Mouse (Mus musculus) megakaryocyte progenitor cell, adult 5-6 weeks (primary cell): ENCODE results near the gene Spag17. TPM values are rescaled to one million over a fixed set of nuclear protein-coding genes. Genes with fewer than 3 reads are reported as not detected.
A peak's percentile ranks its signal among the peaks of the same experiment; 100 is the strongest.
"Not testable (repeated sequence)": the region's sequence is repeated elsewhere in the genome, so short reads cannot be mapped to it uniquely, and the experiment has no call there.

Source experiments
- ATAC-seq: replicated peaks from 2 replicates; pipeline ENCODE4 v1.8.0; 2016; ENCODE audit warnings: mild to moderate bottlenecking, moderate TSS enrichment, inconsistent platforms; ENCODE audit not compliant: poor library complexity
- total RNA-seq, 2 experiments: library from RNA; stranded (forward) in 1 of 2; stranded (reverse) in 1 of 2; fragments of 157-497, 149-512 nt in 1 of 2; fragments of 200-1000 nt in 1 of 2; gene quantifications; 2 replicates each; pipeline versions ENCODE4 v1.2.3 to v1.2.4; 2015 to 2017

The Spag17 gene
- total RNA-seq (2015) (not detected in 2 replicates), total RNA-seq (2017) (not detected in 2 replicates)

DNA sequence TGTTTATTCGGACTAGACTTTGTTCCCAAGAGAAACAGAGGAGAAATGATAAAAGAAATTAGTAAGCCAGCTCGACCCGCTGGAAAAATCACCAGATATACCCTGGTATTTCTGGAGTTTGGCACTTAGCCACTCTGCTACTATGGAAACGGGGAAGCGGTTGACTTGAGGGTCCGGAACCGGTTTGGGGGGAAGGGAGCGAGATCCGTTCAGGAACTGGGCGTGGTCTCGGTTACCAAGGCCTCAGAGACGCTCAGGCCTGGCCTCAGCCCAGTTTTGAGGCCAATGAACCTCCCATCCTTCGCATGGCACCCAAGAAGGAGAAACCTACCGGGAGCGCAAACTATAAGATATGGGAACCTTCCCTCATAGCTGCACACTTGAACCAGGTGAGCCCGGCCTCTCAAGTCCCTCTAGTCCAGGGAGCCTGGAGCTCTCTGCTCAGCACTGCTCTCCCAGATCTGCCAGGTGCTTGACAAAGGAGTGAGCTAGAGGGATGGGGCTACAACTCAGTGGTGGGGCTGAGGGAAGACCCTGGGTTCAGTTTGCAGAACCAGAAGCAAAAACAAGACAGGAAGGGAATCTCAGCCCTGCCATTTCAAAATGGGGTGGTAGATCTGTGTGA, at the start of gene Spag17:
Spag17 (plus strand) TSS at position 220 of the 625 bp plus-strand sequence.
- peak; percentile 93 for ATAC-seq

DNA sequence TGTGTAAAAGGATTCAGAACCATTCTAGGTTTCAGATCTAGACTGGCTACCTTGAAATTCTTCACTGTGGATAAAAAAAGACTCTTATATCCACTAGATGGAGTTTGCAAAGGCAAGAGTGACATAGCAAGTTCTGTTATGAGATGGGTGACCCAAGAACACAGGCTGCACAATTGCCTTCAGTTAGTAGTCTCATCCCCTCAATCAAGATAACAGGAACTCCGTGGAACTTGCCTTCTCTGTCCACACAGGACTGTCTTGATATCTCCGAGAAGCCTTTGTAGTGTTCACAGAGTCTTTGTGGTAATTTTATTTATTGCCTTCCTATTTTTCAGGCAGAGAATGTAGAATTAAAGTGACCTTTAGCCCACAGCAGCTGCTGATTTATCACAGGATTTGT, 42.9 kb upstream of the Spag17 start:
- 0 out of 2 replicates have a peak, but pooled peaks have one; percentile 26 for ATAC-seq

DNA sequence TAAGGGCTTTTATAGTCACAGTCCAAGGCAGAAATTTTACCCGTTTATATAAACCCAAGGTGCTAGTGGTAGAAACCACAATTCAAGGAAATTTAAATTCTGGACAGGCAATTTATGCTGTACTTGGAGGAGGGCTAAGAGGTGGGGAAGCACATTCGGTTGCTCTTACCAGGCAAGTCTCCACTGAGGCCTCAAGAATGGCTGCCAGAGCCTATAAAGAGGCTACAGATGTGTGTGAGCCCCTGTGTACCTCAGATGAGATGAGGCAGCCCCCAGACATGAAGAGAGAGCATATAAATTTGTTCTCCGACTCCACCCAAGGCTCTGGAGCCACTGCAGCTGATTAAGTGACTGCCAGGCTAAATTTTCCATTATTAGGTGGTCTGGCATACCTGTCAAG, 42.4 kb upstream of the Spag17 start:
- no peak for ATAC-seq

DNA sequence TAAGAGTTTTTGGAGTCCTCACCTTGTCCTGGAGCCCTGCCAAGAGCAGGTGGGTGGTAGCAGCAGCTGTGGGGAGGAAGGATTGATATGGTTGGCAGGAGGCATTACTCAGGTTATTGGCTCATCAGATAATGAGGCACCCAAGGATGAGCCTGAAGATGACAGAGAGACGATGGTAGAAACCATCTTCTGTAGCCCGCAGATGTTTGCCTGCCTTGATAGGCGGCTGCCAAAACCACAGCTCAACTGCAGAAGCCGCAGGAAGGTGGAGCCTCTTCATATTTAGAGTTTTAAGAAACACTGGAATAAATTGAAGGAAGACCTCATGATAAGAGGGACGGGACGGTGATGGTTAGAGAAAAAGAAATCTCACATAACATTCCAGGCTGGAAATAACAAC, 42.0 kb upstream of the Spag17 start:
- ATAC-seq, result peak; percentile 76

DNA sequence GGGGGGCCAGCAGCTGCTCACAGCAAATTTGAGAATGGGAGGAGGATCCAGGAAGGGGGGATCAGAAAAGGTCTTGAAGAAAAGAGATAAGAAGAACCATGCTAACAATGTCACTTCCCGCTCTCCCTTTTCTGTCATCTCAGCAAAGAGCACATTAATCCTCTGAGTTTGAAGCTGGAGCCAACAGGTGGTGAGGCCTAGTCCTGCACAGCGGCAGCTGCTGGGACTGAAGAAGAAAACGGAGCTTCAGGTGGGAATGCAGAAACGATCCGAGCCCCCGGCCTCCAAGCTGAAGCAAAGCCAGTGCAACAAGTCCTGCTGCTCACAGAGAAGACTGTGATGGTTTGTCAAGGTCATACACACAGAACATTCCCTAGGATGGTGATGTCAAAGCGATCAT, 34.3 kb upstream of the Spag17 start:
- no peak for ATAC-seq

DNA sequence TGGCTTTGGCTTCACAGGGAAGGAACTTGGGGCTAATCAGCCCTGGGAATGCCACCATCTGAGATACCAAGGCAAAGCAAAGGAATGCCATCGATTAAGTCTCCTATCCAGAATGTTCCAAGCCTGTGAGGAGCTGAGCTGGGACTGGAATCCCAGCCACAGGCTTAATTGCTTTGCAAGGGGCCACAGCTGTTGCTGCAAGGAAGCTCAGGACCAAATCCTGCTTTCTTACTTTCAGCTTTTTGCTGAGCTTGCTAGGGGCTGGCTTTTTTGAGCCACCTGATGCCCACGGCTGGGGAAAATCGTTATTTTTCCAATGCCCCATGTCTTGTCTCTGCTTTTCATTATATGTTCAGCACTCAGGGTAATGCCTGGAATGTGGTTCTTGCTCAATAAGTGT, 30.6 kb upstream of the Spag17 start:
- ATAC-seq, result no peak

DNA sequence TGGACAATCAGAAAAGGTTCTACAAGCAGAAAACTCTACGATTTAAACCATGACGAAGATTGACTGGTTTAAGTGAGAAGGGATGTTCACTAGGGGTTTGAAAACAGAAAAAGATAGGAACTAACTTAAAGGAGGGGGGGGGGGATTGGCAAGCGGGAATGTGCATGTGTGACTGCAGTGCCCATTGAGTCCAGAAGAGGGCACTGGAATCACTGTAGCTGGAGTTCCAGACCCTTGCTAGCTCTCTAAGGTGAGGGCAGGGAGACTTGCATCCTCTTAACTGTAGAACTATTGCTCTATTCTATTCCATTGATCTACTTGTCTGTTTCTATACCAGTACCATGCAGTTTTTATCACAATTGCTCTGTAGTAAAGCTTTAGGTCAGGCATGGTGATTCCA, 26.3 kb upstream of the Spag17 start:
- peak; percentile 71 for ATAC-seq

DNA sequence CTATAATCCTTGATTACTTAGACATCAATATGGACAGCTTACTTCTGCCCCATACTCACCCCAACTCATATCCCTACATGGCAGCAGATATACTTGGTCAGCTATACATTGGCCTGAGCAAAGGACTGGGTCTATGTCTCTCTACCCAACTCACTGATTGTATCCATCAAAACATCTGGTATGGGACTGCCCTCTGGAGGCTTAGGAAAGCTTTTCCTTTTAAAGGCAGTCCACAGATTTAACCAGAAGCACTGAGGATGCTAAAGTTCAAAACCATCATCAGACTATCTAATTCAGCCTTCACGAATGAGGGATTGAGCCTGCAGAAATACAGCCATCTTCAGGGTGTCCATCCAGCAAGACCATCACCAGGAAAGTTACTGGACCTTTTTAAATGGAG, 20.5 kb upstream of the Spag17 start:
- no peak for ATAC-seq

DNA sequence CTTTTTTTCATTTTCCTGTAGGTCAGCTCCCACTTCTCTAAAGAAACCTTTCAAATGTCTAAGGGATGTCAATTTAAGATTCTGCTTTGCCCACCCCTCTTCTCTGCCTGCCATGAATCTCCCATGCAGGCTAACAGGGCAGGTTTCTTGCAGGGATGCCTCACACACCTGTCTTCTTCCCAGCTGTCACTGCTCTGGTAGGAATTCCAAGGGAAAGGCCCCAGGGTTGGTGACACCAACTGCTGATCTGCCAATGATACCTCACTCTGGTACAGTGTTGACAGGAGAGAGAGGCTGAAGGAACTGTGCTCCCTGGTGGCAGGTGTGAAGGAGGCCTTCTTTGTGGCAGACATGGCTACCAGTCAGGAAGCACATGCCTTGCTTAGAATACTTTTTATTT, 10.1 kb upstream of the Spag17 start:
- ATAC-seq, result no peak

DNA sequence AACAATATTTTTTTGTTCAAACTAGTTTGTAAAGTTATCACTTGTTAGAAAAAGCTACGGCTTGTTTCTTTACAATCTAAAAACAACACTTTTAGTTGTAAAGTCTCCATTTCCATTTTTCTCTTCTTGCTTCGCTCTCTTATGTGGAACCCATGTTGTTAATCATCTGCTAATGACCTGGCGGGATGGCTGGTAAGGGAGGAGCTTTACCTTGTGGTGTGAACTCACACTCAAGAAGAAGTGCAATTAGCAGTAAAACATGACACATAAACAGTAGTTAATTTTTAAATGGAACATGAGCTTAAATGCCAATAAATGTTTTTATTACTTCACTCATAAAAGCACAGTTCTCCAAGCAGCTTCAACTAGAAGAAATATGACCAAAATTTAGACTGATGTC, 3.7 kb upstream of the Spag17 start:
- no peak for ATAC-seq

DNA sequence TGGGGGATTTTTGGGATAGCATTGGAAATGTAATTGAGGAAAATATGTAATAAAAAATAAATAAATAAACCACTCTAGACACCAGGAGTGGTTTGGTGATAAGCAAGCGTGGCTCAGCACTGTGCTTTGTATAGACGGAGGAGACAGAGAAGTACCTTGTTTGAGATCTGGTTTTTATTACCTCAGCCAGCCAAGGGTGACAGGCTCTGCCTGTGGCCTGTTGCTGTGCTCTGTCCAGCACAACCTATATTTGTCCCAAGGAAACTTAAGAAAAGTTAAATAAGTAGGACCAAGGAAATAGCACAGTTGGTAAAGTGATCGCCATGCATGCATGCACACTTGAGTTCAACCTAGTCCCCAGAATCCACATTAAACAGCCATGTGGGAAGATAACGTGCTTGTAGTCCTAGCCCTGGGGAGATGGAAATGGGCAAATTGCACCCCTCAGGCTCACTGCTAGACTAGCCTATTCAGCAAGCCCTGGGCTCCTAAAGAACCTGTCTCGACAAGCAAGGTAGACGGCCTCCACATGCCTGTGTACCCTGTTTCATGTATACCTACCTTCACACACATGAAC, 1.1 kb upstream of the Spag17 start:
- ATAC-seq, result no peak

DNA sequence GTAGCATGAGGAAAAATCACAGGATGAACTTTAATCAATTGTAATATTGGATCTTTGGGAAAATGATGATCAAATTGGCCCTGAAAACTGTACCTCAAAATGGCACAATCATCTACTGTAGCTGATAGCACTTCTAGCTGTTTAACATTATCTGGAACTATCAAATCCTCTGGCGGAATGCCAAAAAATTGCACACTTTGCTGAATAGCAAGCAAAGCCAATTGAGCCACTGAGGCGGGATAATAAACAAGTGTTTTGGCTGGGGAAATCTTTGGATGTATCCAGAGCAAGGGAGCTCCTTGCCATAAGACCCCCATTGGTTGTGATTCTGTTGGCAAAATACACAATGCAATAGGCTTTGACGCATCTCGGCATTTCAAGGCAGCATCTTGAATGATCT, 9.5 kb downstream of the Spag17 start:
- not testable (repeated sequence) for ATAC-seq

DNA sequence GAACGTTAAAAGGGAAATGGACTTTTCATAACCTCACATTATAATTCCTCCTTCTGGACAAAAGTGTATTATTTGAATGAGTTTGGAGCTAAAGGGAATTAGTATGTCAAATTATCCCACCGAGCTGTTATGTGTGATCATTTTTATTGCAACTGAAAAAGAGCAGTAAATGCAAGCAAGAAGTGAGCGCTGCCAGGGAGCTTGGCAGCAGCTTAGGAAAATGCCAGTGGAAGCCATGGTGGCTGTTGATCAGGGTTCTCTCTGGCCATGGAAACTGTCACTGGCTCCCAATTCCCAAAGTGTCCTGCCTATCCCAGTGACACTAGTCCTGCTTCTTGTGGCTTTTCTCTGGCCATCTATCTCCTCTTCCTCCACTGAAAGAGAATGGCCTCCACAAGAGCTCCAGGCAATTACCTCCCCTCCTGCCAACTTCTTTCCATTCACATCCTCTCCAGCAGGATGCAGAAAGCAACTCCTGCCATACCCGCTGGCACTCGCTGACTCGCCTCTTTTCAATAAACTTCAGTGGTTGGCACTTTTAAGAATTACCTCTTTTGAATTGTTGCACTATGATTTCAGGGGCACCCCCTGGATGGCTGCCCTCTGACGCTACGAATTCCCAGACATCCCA, 28.7 kb downstream of the Spag17 start:
- ATAC-seq, result no peak

DNA sequence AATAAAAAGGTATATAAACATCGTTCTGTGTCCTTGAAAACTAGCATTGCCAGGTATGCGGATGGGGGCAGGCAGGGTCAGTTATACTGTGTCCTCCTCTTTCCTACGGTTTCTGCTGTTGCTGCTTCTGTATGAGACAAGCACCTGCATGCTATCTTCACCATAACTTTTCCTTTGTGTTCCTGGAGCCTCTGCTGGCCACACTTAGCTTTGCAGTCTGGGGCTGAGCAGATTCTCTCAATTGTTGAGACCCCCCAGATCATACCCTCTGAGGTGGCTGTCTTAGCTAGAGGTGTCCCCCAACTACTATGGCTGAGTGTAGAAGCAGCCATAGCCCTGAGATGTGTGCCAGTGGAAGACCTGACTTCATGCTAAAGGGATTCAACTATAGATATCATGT, 37.7 kb downstream of the Spag17 start:
- no peak for ATAC-seq

DNA sequence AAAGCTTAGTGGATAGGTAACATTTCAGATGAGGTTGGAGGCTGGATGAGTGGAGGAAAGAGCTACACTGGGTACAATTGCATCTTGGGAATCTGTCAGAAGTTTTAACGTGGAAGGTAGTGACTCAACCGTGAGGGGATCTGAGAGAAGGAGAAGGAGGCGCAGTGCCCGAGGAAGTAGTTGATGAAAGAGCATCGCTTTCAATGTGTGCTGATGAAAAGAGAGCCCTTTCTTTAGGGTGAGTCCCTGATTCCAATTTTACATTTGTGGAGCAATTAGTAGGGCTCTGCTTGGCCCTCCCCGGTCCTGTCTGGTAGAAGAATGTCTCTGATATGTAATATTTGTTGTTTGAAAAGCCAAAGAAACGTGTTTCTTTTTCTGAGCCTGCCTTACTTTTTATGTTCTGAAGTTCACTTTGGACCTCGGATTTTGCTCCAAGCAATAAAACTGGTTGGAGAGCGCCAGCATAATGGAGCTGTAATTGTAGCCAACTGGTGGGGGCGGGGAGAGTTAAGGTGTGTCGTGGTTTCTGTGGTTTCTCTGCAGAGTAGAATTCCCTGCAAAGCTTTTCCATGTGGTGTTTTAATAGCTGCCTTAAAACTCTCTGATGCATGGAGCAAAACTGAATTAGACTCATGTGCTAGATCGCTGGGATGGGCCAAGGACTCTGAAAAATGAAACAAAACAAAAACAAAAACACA, 45.9 kb downstream of the Spag17 start:
- ATAC-seq, result no peak

DNA sequence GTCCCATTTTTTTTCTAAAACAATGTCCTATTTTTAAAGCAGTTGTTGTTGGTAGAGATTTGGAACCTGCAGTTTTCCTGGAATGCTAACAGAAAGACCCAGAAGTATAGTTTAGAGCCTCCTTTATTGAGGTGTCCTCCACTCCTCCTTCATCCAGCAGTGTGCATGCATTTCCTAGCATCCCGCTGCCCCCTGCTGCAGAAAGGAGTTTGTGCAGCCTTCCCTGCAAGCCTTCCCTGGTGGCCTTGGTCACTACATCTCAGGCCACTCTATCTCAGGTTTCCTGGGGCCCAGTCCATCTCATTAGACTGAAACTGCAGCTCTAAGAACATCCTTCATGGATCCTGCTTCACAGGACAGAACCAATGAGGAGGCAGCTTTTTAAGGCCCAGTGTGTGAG, 51.0 kb downstream of the Spag17 start:
- ATAC-seq, result peak; percentile 61

DNA sequence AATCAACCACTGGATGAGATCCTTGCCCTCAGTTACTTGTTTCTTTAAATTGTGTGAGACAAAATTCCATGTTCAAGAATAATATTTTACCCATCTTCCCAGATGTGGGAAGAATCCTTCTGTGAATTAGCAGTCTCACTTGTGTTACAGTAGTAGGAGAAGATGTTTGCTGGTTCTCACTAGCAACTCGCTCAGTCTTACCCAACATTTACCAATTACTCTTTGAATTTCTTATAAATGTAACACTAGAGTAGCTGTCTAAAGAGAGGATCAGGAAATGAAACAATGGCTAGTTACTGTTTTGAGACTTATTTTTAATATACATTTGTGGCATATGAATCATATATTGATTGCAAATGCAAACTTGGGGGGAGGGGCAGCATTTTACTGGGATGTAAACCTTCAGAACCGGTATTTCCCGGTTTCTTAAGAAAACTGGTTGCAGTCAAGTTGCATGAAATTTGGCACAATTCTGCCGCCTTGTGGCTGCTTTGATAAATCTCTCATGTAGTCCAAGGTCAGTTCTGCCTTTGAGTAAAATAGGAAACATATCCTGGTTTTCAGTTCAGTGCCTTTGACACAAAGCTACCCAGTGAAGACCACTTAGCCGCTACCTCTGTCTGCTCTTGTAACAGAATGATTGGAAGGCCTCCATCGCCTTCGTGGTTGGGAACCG, 53.5 kb downstream of the Spag17 start:
- peak; percentile 50; the same call in 1 of the 2 replicates for ATAC-seq

DNA sequence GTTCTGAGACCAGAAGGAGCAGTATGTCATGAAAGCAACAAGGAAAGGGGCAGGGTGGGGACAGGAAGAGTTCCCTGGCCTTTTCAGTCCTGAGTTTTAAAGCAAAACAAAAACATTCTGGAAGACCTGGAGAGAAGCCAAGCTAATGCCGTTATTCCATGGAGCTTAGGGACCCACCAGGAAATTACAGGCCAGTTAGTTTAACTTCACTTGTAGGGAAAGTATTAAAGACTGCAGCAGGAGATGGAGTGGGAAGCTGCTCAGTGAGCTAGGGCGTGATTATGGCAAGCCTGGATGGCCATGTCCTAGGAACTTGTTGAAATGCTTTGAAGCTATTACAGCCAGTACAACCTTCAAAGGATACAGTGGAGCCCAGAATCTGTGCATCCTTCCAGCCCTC, 60.0 kb downstream of the Spag17 start:
- ATAC-seq, result no peak

DNA sequence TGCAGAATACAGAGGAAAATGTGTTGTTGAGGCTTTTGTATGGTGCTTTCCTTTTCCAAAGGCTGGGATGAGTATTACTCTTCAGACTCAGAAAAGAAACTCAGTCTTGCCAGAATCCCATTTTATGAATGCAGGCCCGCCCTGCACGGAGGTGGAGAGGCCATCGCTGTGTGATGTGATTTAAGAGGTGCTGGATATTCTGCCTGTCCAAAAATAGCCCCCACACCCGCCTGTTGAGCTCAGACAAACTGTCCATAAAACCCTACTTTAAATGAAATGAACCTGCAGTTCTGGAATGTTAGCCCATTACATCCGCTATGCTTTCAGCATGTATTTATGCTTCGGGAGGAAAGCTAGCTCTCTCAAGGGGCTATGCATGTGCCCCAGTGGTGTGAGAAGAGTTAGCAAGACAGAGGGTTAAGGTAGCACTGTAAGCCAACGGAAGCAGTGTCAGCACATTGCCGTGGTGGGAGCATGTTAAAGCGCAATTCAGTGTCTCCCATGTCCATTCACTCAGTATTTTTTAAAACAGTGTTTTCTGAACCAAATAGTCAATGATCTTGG, 68.9 kb downstream of the Spag17 start:
- ATAC-seq, result no peak

DNA sequence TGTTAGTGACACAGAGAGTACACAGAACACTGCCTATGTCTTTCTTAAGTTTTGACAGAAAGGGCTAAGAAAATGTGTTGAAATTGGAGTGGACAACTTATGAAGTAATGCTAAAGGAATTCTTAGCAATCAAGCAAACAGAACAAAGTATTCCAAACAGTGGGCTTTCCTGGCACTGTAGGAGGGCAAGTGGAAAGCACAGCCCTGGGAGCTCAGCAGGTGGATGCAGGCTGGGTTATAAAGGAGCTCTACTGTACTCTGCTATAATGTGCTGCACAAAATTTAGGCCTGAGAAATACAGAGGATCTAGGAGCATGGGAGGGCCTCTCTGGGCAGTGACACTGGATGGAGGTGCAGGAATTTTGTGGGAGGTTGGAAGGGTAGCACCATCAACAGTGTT, 71.3 kb downstream of the Spag17 start:
- no peak for ATAC-seq
